Mouse (Mus musculus) kidney, postnatal 0 days (tissue): ENCODE results near the gene Ugt1a5. TPM values are rescaled to one million over a fixed set of nuclear protein-coding genes. Genes with fewer than 3 reads are reported as not detected.
"Not testable (repeated sequence)": the region's sequence is repeated elsewhere in the genome, so short reads cannot be mapped to it uniquely, and the experiment has no call there.

Source experiments
- ATAC-seq: fragments of 200-750 bp; cut with Nextera tagmentation; replicated peaks from 2 replicates; pipeline ENCODE4 v1.8.0; 2017; ENCODE audit warnings: low read depth, moderate number of reproducible peaks, moderate TSS enrichment, moderate library complexity; ENCODE audit not compliant: low FRiP score
- DNase-seq: peaks from one replicate; pipeline ENCODE4 v3.0.0-alpha.2; 2016; ENCODE audit warnings: low spot score
- H3K27ac ChIP-seq: fragments of 300-500 bp; sonication (generic); 2 replicates; pipeline ENCODE4 v1.5.1; 2014; ENCODE audit warnings: mild to moderate bottlenecking
- H3K27me3 ChIP-seq: fragments of 300-500 bp; sonication (generic); 2 replicates; pipeline ENCODE4 v1.6.1; 2014; ENCODE audit warnings: low read length, mixed read lengths; ENCODE audit not compliant: insufficient read depth
- H3K36me3 ChIP-seq: fragments of 300-500 bp; sonication (generic); 2 replicates; pipeline ENCODE4 v1.6.1; 2014; ENCODE audit warnings: low read length, mixed read lengths; ENCODE audit not compliant: insufficient read depth
- H3K4me1 ChIP-seq: fragments of 300-500 bp; sonication (generic); replicated peaks from 2 replicates; pipeline ENCODE4 v1.6.1; 2014; ENCODE audit warnings: antibody characterized with exemption, low read length, mixed read lengths; ENCODE audit not compliant: insufficient read depth
- H3K4me2 ChIP-seq: fragments of 300-500 bp; sonication (generic); 2 replicates; pipeline ENCODE4 v1.6.1; 2014; ENCODE audit warnings: mild to moderate bottlenecking, low read length, moderate library complexity, mixed read lengths
- H3K4me3 ChIP-seq: fragments of 300-500 bp; sonication (generic); replicated peaks from 2 replicates; pipeline ENCODE4 v1.5.1; 2014; ENCODE audit warnings: low read depth, low read length
- H3K9ac ChIP-seq: fragments of 300-500 bp; sonication (generic); 2 replicates; pipeline ENCODE4 v1.6.1; 2014; ENCODE audit warnings: low read depth, low read length
- H3K9me3 ChIP-seq: fragments of 300-500 bp; sonication (generic); replicated peaks from 2 replicates; pipeline ENCODE4 v1.6.1; 2016; ENCODE audit warnings: low read length, inconsistent platforms, mixed read lengths
- CTCF ChIP-seq: IDR thresholded peaks from 2 replicates; pipeline ENCODE4 v1.5.1; 2016; ENCODE audit warnings: antibody characterized with exemption, low read depth, mild to moderate bottlenecking, moderate library complexity
- WGBS: fragments of 180-500 bp; shearing (Covaris S2); extraction: QIAGEN DNeasy Blood & Tissue Kit; methylation state at CpG from one replicate; pipeline ENCODE4 v1.1.7; 2014; 5-methylcytosine and 5-hydroxymethylcytosine counted together
- polyA plus RNA-seq: library from polyadenylated mRNA; unstranded; fragments of >200 nt; fragmentation: Nextera tagmentation; extraction: Ambion mirVana; gene quantifications from 2 replicates; pipeline ENCODE4 v1.2.1, GENCODE M21; 2015

Gene Ugt1a5
- polyA plus RNA-seq, 1 experiment from 2014 or later = not detected

DNA sequence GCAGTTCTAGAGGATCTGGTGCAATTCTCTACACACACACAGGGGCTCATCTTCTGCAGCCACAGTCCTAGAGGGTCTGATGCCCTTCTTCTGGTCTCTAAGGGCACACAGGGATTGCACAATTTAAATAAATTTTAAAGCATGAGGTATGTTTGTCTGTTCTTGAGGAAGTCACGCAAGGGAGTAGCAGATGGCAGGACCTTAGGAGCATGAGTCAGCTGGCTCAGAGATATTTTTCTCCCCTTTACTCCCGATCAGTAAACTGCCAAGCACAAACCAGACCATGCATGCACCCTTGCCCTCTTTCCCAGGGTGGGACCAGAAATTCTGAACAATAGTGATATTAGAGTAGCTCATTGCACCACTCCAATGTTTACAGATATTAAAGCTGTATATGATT lies 7.4 kb upstream of the Ugt1a5 start:
- Histone ChIP-seq H3K4me2 (no peak overlapping the region), H3K4me1 (no peaks in the 10 kb centered on the region), H3K9ac (no peak overlapping the region), H3K36me3 (no peaks in the 10 kb centered on the region), H3K9me3 (no peaks in the 10 kb centered on the region), H3K27ac (no peak overlapping the region), H3K27me3 (no peaks in the 10 kb centered on the region), H3K4me3 (no peak overlapping the region)
- TF ChIP-seq CTCF = no peak
- DNase-seq = no peak
- 64% methylated on average over 2 of the region's 2 CpGs for WGBS
- ATAC-seq = no peak

DNA sequence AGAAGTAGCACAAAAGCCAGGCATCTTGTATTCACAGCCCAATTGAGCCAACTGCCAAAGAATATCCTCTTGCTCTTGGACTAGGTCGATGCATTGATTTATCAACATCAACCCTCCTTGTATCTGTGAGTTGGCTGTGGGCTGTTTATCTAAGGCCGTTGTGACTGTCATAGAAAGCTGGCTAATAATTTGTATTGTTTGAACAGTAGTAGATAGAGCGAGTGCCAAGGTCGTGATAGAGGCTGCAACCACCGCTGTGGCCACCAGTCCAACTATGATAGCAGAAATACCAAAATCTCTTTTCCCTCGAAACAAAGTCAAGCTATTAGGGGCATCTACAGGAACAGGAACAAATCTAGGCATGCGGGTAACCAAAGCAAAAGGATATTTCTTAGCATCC lies 6.4 kb downstream of the Ugt1a5 start:
- not testable (repeated sequence) for H3K27me3 ChIP-seq, ATAC-seq, H3K9me3 ChIP-seq, H3K4me3 ChIP-seq, DNase-seq, H3K27ac ChIP-seq, H3K4me1 ChIP-seq, H3K9ac ChIP-seq, H3K4me2 ChIP-seq, H3K36me3 ChIP-seq
- 86% methylated on average over 5 of the region's 7 CpGs for WGBS

DNA sequence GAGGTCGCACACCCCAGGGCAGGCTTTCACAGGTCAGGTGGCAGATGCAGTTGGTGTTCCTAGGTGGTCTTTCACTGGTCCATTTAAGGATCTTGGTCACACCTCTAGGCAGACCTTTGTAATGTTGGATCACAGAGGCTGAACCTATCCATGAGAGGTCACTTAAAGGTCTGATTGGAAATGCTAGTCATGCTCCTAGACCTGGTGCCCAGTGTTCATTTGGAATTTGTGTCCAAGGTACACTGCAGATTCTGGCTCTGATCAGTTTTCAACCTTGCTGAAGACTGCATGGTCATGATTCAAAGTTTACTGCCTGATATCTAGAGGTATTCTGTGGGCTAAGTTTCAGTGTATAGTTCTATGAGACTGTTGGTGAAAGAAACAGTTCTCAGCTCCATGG lies 13.8 kb downstream of the Ugt1a5 start:
- ATAC-seq (no peak), DNase-seq (no peak)
- Histone ChIP-seq H3K4me2 (no peak overlapping the region), H3K36me3 (no peaks in the 10 kb centered on the region), H3K4me1 (no peaks in the 10 kb centered on the region), H3K27ac (no peak overlapping the region), H3K27me3 (no peaks in the 10 kb centered on the region), H3K4me3 (no peak overlapping the region), H3K9me3 (no peaks in the 10 kb centered on the region), H3K9ac (no peak overlapping the region)
- 88% methylated on average over 1 of the region's 1 CpGs for WGBS
- no peak for TF ChIP-seq CTCF

DNA sequence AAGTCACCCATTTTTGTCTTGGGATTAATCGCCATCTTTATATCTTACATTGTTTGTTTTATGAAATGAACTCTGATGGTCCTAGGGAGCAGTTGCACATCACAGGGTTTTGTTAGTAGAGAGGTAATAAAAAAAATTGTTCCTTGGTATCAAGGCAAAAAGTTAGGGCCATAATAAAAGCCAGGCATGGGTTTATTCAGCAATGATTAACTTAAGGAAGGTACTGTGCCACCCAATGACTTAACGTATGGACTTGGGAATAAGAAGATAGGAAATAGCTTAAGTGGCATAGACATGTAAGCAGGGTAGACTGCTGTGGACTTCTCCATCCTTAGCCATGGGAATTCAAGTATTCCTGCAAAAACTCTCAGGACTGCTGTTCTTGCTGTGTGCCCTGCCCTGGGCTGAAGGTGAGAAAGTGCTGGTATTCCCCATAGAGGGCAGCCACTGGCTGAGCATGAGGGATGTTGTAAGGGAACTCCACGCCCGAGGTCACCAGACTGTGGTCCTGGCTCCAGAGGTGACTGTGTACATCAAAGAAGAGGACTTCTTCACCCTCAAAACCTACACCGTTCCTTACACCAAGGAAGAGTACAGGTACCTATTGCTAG lies 20.6 kb downstream of the Ugt1a5 start:
- no peak for TF ChIP-seq CTCF
- DNase-seq (no peak), ATAC-seq (no peak)
- no peaks in the 10 kb centered on the region for H3K36me3 ChIP-seq
- H3K4me1 ChIP-seq = no peaks in the 10 kb centered on the region
- H3K9me3 ChIP-seq = no peaks in the 10 kb centered on the region
- WGBS = 83% methylated on average over 5 of the region's 5 CpGs
- H3K4me2 ChIP-seq = no peak overlapping the region
- H3K9ac ChIP-seq = no peak overlapping the region
- no peaks in the 10 kb centered on the region for H3K27me3 ChIP-seq
- no peak overlapping the region for H3K4me3 ChIP-seq
- no peak overlapping the region for H3K27ac ChIP-seq

DNA sequence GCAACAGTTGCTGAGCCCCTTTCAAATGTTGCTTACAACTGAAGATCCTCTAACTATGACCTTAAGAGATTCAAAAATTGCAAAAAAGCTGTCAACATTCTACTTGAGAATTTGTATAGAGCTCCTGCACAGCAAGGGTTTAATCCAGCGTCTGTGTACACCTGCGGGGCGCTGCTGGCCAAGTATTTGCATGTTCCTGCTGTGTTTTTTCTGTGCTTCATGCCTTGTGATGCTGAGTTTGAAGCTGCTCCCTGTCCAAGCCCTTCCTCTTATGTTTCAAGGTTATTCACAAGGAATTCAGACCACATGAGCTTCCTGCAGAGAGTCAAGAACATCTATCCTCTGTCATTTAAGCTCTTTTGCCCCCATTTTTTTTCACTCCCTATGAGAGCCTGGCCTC lies 26.3 kb downstream of the Ugt1a5 start:
- DNase-seq = no peak
- no peak overlapping the region for H3K4me2 ChIP-seq
- no peak for TF ChIP-seq CTCF
- no peak overlapping the region for H3K9ac ChIP-seq
- no peaks in the 10 kb centered on the region for H3K36me3 ChIP-seq
- H3K27ac ChIP-seq = no peak overlapping the region
- WGBS = 75% methylated on average over 3 of the region's 3 CpGs
- no peak overlapping the region for H3K4me3 ChIP-seq
- no peaks in the 10 kb centered on the region for H3K27me3 ChIP-seq
- no peak for ATAC-seq
- H3K9me3 ChIP-seq = no peaks in the 10 kb centered on the region
- H3K4me1 ChIP-seq = no peaks in the 10 kb centered on the region

DNA sequence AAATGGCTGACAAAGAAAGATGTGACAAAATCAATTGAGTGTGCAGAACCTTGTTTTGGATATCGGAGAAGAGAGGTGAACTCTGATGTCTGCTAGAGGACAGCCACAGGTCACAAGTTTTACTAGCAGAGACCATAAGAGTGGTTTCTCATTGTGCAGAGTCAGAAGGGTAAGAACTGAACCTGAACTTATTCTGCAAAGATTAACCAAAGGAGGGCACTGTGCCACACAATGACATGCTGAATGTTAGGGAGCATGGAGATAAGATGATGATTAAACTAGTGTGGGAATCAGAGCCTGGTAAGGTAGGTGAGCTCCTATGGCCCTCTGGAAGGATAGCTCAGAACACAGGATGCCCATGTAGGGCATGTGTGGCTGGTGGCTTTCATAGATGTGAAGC lies 29.9 kb downstream of the Ugt1a5 start:
- Histone ChIP-seq H3K4me3 (no peak overlapping the region), H3K4me1 (no peaks in the 10 kb centered on the region), H3K9me3 (no peaks in the 10 kb centered on the region), H3K27me3 (no peaks in the 10 kb centered on the region), H3K4me2 (no peak overlapping the region), H3K27ac (no peak overlapping the region), H3K9ac (no peak overlapping the region), H3K36me3 (no peaks in the 10 kb centered on the region)
- DNase-seq (peak; percentile 13), ATAC-seq (peak; percentile 85)
- 49% methylated on average over 1 of the region's 1 CpGs for WGBS
- TF ChIP-seq CTCF = peak; percentile 26; the same call in 1 of the 2 replicates

DNA sequence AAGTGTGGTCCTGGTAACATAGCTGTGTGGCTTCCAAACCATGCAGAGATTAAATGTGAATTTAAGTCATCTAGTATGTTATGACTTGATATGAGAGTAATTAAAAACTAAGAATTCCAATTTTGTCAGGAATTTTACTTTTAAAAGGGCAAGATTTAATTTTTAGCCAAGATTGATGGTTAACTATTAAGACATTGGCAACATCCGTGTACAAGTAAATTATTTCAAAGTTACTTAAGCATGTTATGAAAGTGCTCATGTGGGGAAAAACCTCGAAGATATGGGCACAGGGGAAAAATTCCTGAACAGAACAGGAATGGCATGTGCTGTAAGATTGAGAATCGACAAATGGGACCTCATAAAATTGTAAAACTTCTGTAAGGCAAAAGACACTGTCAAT lies 31.6 kb downstream of the Ugt1a5 start:
- Histone ChIP-seq H3K27me3 (no peaks in the 10 kb centered on the region), H3K27ac (no peak overlapping the region), H3K4me3 (no peak overlapping the region), H3K9me3 (no peaks in the 10 kb centered on the region), H3K9ac (no peak overlapping the region), H3K36me3 (no peaks in the 10 kb centered on the region), H3K4me1 (no peaks in the 10 kb centered on the region), H3K4me2 (no peak overlapping the region)
- DNase-seq (no peak), ATAC-seq (no peak)
- WGBS = 51% methylated on average over 3 of the region's 3 CpGs
- TF ChIP-seq CTCF = no peak
